Mouse (Mus musculus): Measurements from ENCODE around the gene Cryge. TPM values are rescaled to one million over a fixed set of nuclear protein-coding genes. Genes with fewer than 3 reads are reported as not detected.
A peak's percentile ranks its signal among the peaks of the same experiment; 100 is the strongest.

The Cryge gene
- total RNA-seq, 2 experiments from 2014 or later: not detected

- no peak for ATAC-seq (ENCODE audit: poor library complexity, severe bottlenecking)
Observed at GRCm38 (mm10) chr1:65028206-65028605, 22.7 kb downstream of the Cryge start.

- no peak for ATAC-seq (ENCODE audit: poor library complexity, severe bottlenecking)
Observed at GRCm38 (mm10) chr1:65012726-65013125, 38.2 kb downstream of the Cryge start.

GRCm38 (mm10) chr1:65010153-65010552 is 40.8 kb downstream of the Cryge start:
- peak; percentile 91 for ATAC-seq (ENCODE audit: poor library complexity, severe bottlenecking)

- ATAC-seq (ENCODE audit: poor library complexity, severe bottlenecking): no peak
Observed at GRCm38 (mm10) chr1:65005575-65005974, 45.4 kb downstream of the Cryge start.

- ATAC-seq (ENCODE audit: poor library complexity, severe bottlenecking): no peak
Observed at GRCm38 (mm10) chr1:65004526-65004925, 46.4 kb downstream of the Cryge start.

Other genes with a start within 250 kb of the Cryge start
- 38.5 and 40.6 TPM in 2 replicates for gene Plekhm3, start 94.3 kb downstream of the Cryge start, total RNA-seq (2015)
- 26.4 and 39.1 TPM in 2 replicates for gene Plekhm3, start 94.3 kb downstream of the Cryge start, total RNA-seq (2017)
- gene Akr1cl, start 18.4 kb downstream of the Cryge start, total RNA-seq (2015): not detected in 2 replicates
- gene Akr1cl, start 18.4 kb downstream of the Cryge start, total RNA-seq (2017): not detected in 2 replicates
- not detected in 2 replicates for gene Crygd, start 12.3 kb upstream of the Cryge start, total RNA-seq (2015)
- not detected in 2 replicates for gene Crygd, start 12.3 kb upstream of the Cryge start, total RNA-seq (2017)
- gene Crygc, start 22.5 kb upstream of the Cryge start, total RNA-seq (2015): not detected in 2 replicates
- gene Crygc, start 22.5 kb upstream of the Cryge start, total RNA-seq (2017): not detected in 2 replicates
- not detected in 2 replicates for gene Crygb, start 31.1 kb upstream of the Cryge start, total RNA-seq (2015)
- not detected in 2 replicates for gene Crygb, start 31.1 kb upstream of the Cryge start, total RNA-seq (2017)
- not detected in 2 replicates for gene Cryga, start 52.2 kb upstream of the Cryge start, total RNA-seq (2015)
- not detected in 2 replicates for gene Cryga, start 52.2 kb upstream of the Cryge start, total RNA-seq (2017)
- not detected in 2 replicates for gene Gm28845, start 68.4 kb upstream of the Cryge start, total RNA-seq (2015)
- gene Gm28845, start 68.4 kb upstream of the Cryge start, total RNA-seq (2017): not detected in 2 replicates
- gene D630023F18Rik, start 72.1 kb upstream of the Cryge start, total RNA-seq (2015): 0.39 and 1.1 TPM in 2 replicates
- gene D630023F18Rik, start 72.1 kb upstream of the Cryge start, total RNA-seq (2017): 0.73 and 1.5 TPM in 2 replicates
- 196 and 202 TPM in 2 replicates for gene Idh1, start 135.4 kb upstream of the Cryge start, total RNA-seq (2015)
- 354 and 378 TPM in 2 replicates for gene Idh1, start 135.4 kb upstream of the Cryge start, total RNA-seq (2017)
- 30.0 and 31.5 TPM in 2 replicates for gene Pikfyve, start 135.5 kb upstream of the Cryge start, total RNA-seq (2015)
- 40.2 and 46.2 TPM in 2 replicates for gene Pikfyve, start 135.5 kb upstream of the Cryge start, total RNA-seq (2017)
- not detected in 2 replicates for gene Pth2r, start 230.9 kb upstream of the Cryge start, total RNA-seq (2015)
- gene Pth2r, start 230.9 kb upstream of the Cryge start, total RNA-seq (2017): not detected in 2 replicates

Data from megakaryocyte, adult 5-6 weeks (primary cell).